Mouse (Mus musculus) heart, adult 9 months (tissue): ENCODE measurements at regions not wholly inside any gene's neighbourhood (a gene's known extent, or its start where the extent isn't known, plus 50 kb on each side); places are given as distances from the start of the nearest gene placed in this dataset.

Experiments
- DNase-seq, 2 experiments: peaks; one replicate each; pipeline ENCODE4 v3.0.0; 2022; ENCODE audit warnings: low spot score in 2 of 2

- no peak for DNase-seq
These were observed 197.3 kb upstream of the Gm6793 start for GRCm38 (mm10) chr8:112212170-112212569.

GRCm38 (mm10) chr8:112196423-112196822 is 181.6 kb upstream of the Gm6793 start:
- DNase-seq, result no peak

DNA sequence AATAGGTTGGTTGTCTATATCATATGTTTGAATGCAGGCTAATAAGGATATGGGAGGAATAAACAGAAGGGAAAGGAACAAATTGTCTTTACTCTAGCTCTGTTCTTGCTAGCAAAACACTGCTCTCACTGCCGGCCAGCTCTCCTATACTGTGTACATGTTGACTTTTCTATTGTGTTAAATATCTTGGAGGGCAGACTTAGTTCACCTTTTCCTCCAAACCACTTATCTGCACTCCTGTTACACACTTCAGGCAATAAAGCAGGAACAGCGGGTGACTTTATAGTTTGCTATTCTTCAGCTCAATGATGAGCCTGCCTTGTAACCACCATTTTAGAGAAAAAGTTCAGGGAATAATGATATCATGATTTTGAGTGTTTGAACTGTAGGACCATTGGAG is 181.0 kb upstream of the Gm6793 start:
- DNase-seq, result no peak

DNA sequence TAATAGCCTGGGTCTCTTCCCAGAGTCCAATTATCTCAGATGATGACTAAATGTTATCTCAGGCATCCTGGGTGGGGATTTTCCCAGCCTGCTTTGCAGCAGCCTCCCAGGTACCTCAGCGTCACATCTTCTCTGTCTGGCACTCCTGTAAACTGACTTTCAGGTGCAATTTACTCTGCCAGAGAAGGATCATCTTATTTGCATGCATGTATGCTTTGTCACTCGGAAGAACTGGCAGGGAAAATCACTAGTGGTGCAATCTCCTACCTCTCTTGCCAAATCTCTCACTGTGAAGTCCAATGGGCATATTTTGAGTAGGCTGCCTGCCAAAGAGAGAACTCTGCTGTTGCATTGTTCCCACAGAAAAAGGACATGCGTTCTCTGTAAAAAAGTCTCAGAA is 177.0 kb upstream of the Gm6793 start:
- no peak for DNase-seq

DNA sequence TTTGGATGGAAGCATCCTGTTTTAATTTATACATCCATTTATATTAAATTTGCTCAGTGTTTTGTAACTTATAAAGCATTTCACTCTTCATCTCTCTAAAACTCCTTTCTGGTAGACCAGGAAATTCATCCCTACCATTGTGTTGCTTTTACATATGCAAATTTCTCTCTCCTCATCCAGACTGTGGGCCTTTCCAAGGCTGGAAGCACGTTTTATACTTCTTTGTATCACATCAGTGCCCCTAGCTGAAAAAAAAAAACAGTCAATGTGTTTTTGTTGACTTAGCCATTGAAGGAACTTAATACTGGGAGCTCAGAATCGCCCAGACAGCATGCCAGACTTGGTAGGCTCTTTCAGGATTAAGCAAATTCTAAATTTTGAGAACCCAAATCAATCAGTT is 174.9 kb upstream of the Gm6793 start:
- no peak for DNase-seq

GRCm38 (mm10) chr8:112170184-112170583 is 155.3 kb upstream of the Gm6793 start:
- DNase-seq, result no peak

- no peak for DNase-seq
These were observed 141.8 kb upstream of the Gm6793 start for GRCm38 (mm10) chr8:112156656-112157055.

GRCm38 (mm10) chr8:112138924-112139323 is 124.1 kb upstream of the Gm6793 start:
- DNase-seq, result no peak

GRCm38 (mm10) chr8:112130196-112130595 is 115.4 kb upstream of the Gm6793 start:
- DNase-seq, result no peak

- DNase-seq, result peak in 1 of 2 experiments; percentile 2
These were observed 114.1 kb upstream of the Gm6793 start for GRCm38 (mm10) chr8:112128833-112129518.

DNA sequence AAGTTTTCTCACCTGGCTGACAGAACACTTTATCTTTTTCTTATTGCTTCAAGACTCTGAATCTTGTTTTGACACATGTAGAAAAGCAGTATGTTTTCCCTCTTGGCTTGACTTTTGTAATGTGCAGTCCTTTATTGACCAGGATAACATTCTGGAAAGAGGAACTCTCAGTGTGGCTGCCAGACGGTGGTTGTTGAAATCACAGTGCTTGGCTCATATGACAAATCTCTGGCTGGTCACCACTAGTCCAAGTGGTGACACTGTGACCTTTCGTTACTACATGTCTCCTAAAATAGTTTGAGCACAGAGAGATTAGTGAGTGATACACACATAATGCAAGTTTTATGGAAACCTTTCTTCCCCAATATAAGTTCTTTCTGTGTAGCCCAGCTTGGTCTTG is 97.1 kb upstream of the Gm6793 start:
- DNase-seq, result peak; percentile 9 to 30

GRCm38 (mm10) chr8:112097883-112098635 is 83.2 kb upstream of the Gm6793 start:
- peak; percentile 53 to 58 for DNase-seq

GRCm38 (mm10) chr8:112094881-112095280 is 80.0 kb upstream of the Gm6793 start:
- DNase-seq, result no peak

GRCm38 (mm10) chr8:112093554-112093953 is 78.7 kb upstream of the Gm6793 start:
- DNase-seq, result no peak

DNA sequence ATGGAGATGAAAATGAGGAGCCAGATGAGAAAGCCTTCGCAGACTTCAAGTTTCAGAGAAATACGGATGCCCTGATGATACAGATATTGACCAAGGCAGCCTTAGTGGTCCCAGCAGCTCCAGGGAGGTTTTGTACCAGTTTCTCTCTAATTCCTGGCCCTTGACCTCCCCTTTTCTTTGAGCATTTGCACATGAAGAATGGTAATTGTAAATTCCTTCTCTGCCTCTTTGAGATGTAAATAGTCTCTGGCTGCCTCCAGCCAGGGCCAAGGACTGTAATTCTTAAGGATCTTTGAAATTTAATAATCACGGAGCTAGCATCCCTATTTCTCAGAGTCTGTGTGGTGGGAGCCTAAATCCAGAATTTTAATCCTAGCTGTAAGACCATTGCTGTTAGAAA is 78.0 kb upstream of the Gm6793 start:
- no peak for DNase-seq

DNA sequence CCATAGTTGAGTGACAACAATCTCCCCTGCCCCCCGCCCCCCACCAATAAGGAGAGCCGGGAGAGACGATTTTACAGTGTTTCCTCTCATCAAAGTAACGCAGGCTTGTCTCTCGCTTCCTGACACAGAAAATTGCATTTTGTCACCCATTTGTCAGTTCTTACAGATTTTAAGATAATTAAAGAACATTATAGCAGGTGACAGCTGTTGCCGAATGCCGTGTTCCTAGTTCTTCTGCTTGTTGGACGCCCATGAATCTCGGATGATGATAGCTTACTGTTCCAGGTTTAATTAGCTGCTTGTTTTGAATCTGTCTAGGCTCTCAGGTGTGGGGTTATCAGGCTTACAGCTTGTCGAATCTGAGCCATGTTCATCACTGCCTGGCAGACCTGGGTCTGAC is 63.8 kb upstream of the Gm6793 start:
- no peak for DNase-seq

DNA sequence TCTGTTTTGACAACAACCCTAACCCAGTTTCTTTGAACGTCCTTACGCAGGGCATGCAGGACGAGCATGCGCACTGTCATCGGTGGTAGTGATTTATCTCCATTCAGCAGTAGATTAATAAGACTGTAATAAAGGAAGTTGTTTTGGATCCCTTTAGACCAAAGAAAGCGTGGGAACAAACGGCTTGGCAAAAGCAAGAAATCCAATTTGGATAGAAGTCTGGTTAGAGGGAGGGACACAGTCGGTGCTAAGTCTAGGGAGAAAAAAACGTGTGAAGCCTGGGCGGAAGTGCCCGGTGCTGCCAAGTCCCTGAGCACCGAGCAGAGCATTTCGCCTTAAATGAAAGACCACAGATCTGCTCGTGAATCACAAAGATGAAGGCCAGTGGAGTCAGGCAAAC is 57.4 kb upstream of the Gm6793 start:
- no peak for DNase-seq

GRCm38 (mm10) chr8:112070251-112070650 is 55.4 kb upstream of the Gm6793 start:
- no peak for DNase-seq
